Mouse (Mus musculus) cerebellum, adult 2 months (tissue): ENCODE measurements around the gene Lmo7.

Source experiments
- CTCF ChIP-seq: fragments of 200-500 bp; IDR thresholded peaks from 2 replicates; pipeline ENCODE4 v1.5.1; 2011; ENCODE audit warnings: low read depth, mild to moderate bottlenecking, control low read depth, low read length, moderate library complexity, borderline replicate concordance; ENCODE audit not compliant: insufficient read depth
- POLR2A ChIP-seq: fragments of 200-500 bp; IDR thresholded peaks from 2 replicates; pipeline ENCODE4 v1.6.1; 2011; ENCODE audit warnings: low read length, control low read depth, borderline replicate concordance; ENCODE audit not compliant: insufficient read depth

DNA sequence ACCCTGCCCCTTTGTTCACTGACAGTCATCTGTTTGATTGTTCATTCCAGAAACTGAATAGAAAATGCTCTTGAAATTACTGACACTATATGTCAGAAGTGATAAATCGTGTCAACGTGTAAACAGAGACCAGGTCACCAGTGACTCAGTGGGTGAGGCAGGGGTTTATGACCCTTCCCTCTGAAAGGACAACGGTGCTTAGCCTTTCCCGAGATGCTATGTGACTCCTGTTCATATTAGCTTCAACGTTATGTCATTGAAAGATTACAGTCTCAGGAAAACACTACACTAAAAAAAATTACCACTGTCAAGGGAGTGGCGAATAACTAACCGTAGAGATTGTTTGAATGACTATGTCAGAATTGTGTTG lies 75.6 kb downstream of the Lmo7 start:
- TF ChIP-seq CTCF (no peak), POLR2A (no peak)
